Mouse (Mus musculus): Measurements from ENCODE around the gene Ifna15. TPM values are rescaled to one million over a fixed set of nuclear protein-coding genes. Genes with fewer than 3 reads are reported as not detected.

Gene Ifna15
- total RNA-seq, 2 experiments from 2014 or later = not detected

DNA sequence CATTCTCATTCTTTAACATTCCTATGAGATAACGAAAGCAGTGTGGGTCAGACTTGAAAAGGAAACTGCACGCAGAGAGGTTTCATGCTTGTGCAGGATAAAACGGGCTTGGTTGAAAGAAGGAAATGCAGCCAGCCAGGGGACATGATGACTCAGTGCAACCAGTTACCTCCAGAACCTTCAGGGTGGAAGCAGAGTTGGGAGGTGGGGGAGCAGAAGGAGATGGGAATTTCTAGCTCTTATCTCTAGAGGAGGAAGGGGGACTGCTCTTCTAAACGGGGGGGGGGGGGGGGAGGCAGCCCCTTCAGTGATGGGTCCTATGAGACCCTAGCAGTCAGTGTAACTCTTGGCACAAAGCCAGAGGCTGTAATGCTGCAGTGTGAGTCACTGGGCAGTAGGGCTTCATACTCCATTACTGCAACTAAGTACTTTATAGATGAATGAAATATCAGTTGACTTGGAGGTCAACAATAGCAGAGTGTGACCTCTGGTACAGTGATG is 42.3 kb downstream of the Ifna15 start:
- DNase-seq (ENCODE audit: low spot score in 2 of 2) = peak in 1 of 2 experiments; percentile 10
- intact Hi-C loops (cut with DNase I) = no loop called here

DNA sequence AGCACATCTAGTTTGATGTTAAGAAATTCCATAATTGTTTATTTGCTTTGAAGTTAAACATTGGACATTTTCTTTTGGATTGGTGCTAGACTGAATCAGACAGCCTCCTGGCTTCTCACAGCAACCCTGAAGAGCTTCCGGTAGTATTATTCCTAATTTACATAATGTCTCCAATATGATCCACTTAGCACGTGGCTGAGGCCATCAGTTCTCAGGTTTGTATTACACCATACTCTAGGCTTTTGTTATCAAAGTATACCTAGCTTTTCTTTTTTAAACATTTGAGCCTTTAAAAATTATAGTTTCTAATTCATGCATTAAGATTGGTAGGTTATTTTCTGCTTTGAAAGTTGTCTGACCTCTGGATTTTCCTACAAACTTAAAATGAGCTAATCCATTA is 42.8 kb downstream of the Ifna15 start:
- no peak for DNase-seq (ENCODE audit: low spot score in 2 of 2)
- intact Hi-C loops (cut with DNase I) = no loop called here

DNA sequence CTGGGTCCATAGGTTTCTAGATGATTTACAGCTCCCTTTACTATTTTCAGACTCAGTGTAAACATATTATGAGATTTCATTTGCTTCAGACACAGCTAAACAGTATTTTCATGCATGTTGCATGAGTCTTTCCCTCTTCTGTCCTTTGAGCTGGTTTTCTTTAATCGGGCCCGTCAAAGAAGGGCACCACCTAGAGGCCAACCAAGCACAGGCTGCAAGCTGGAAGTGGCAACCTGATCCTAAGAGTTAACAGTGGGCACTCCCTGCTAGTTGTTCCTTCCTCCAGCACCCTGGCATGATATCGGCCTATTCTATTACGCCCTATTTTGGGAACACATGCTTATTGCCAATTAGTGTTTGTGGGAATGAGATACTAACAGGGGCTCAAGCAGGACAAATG is 43.6 kb downstream of the Ifna15 start:
- peak; percentile 38 to 45 for DNase-seq (ENCODE audit: low spot score in 2 of 2)
- intact Hi-C loops (cut with DNase I) = no loop called here

DNA sequence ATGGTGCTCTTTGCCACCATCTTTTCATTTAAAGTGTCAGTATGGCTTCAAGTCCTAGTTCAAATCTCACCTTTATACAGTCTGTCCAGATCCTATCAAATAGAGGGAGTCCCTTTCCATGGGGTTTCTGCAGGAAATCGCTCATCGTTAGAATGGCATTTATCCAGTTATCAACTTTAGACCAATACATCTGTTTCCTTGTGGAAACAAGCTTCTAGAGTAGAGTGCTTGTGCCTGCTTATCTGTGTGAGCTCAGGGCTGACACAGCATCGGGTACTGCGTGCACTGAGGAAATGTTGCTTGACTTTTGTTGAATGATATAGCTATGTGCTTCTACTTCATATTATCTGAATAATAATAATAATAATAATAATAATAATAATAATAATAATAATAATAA is 44.3 kb downstream of the Ifna15 start:
- DNase-seq (ENCODE audit: low spot score in 2 of 2) = no peak
- intact Hi-C loops (cut with DNase I) = no loop called here

Other genes starting within 250 kb of the Ifna15 start
- gene Hacd4, start 119.3 kb downstream of the Ifna15 start, total RNA-seq (2021) = 1 to 10 TPM; 2.2 to 2.3 TPM
- gene Ifnb1, start 35.5 kb downstream of the Ifna15 start, total RNA-seq (2021) = not detected
- not detected for gene Ifna14, start 13.6 kb upstream of the Ifna15 start, total RNA-seq (2021)
- not detected for gene Ifna9, start 34.1 kb upstream of the Ifna15 start, total RNA-seq (2021)
- gene Ifna12, start 45.1 kb upstream of the Ifna15 start, total RNA-seq (2021) = not detected
- not detected for gene C87499, start 76.2 kb upstream of the Ifna15 start, total RNA-seq (2021)
- not detected for gene Ifna13, start 86.2 kb upstream of the Ifna15 start, total RNA-seq (2021)
- gene Ifna16, start 118.7 kb upstream of the Ifna15 start, total RNA-seq (2021) = not detected
- not detected for gene Ifna2, start 125.7 kb upstream of the Ifna15 start, total RNA-seq (2021)
- gene Ifnab, start 133.1 kb upstream of the Ifna15 start, total RNA-seq (2021) = not detected
- gene Gm26566, start 163.6 kb upstream of the Ifna15 start, total RNA-seq (2021) = 1 to 10 TPM; 1.0 to 1.5 TPM
- gene Klhl9, start 164.2 kb upstream of the Ifna15 start, total RNA-seq (2021) = 100 to 1,000 TPM; 103 to 104 TPM
- gene Gm13271, start 196.6 kb upstream of the Ifna15 start, total RNA-seq (2021) = not detected
- gene Gm13283, start 201.9 kb upstream of the Ifna15 start, total RNA-seq (2021) = not detected
- gene Gm13290, start 215.6 kb upstream of the Ifna15 start, total RNA-seq (2021) = not detected
- not detected for gene Gm13289, start 218.7 kb upstream of the Ifna15 start, total RNA-seq (2021)
- not detected for gene Gm13272, start 221.6 kb upstream of the Ifna15 start, total RNA-seq (2021)
- not detected for gene Ifnz, start 223.9 kb upstream of the Ifna15 start, total RNA-seq (2021)
- gene Gm13276, start 227.5 kb upstream of the Ifna15 start, total RNA-seq (2021) = not detected
- not detected for gene Gm13277, start 230.4 kb upstream of the Ifna15 start, total RNA-seq (2021)
- not detected for gene Gm13278, start 233.3 kb upstream of the Ifna15 start, total RNA-seq (2021)
- not detected for gene Gm13275, start 236.2 kb upstream of the Ifna15 start, total RNA-seq (2021)
- gene Gm13279, start 239.2 kb upstream of the Ifna15 start, total RNA-seq (2021) = not detected
- not detected for gene Gm13285, start 241.4 kb upstream of the Ifna15 start, total RNA-seq (2021)
- not detected for gene Gm13287, start 245.0 kb upstream of the Ifna15 start, total RNA-seq (2021)
- gene Gm13288, start 247.3 kb upstream of the Ifna15 start, total RNA-seq (2021) = not detected

Data from left cerebral cortex, postnatal 14 days (tissue).